Mouse (Mus musculus): ENCODE measurements around the gene Atr.

- TF ChIP-seq CTCF (IDR thresholded peaks at IDR 0.05; ENCODE audit: low read depth) (no peak), EP300 (IDR thresholded peaks at IDR 0.05; ENCODE audit: low read depth) (no peak)
Measured at GRCm38 (mm10) chr9:95809596-95809995, 47.8 kb upstream of the Atr start.

All from heart, postnatal 0 days (tissue).